9 mouse cellular contexts compared by ENCODE assay signal in genomic region chr2:132211995-132212656, GRCm38 (mm10). TPM values are rescaled to one million over a fixed set of nuclear protein-coding genes. Genes with fewer than 3 reads are reported as not detected.
DNase-seq lines count a peak whose midpoint lies in the region; ATAC-seq and TF ChIP-seq lines count a peak whose summit lies in the region.
"Had no signal": no experiment of that assay in that cellular context is flagged by ENCODE, and none has a peak within 500 bp of the region (broad histone marks: within the 10 kb centered on the region; RNA-seq: fewer than 3 reads in every experiment).

No protein-coding gene starts in this region.

- TF ChIP-seq POLR2A in embryonic fibroblast, embryonic 13.5 days (IDR thresholded peaks at IDR 0.05; ENCODE audit: low read depth, low read length) = no peak

- no peak overlapping the region for H3K4me2 ChIP-seq in lung, embryonic 14.5 days
- no peak overlapping the region for H3K4me2 ChIP-seq in hindbrain, embryonic 11.5 days (replicated peaks; ENCODE audit: low read depth, low read length)

- ATAC-seq in lung, embryonic 14.5 days (ENCODE audit: insufficient read depth) = peak; percentile 21; the same call in 1 of the 2 replicates
- no peak for ATAC-seq in hindbrain, embryonic 11.5 days (ENCODE audit: low FRiP score)

- 84% methylated on average over 5 of the region's 5 CpGs for WGBS in lung, embryonic 14.5 days
- WGBS in hindbrain, embryonic 11.5 days = 92% methylated on average over 5 of the region's 5 CpGs
- 89% methylated on average over 5 of the region's 5 CpGs for WGBS in hindbrain, embryonic 10.5 days

- H3K9ac ChIP-seq in lung, embryonic 14.5 days = no peak overlapping the region
- H3K9ac ChIP-seq in hindbrain, embryonic 11.5 days (ENCODE audit: low read depth, low read length) = no peak overlapping the region

- no peaks in the 10 kb centered on the region for H3K9me3 ChIP-seq in lung, embryonic 14.5 days (ENCODE audit: low read depth, low read length)
- no peaks in the 10 kb centered on the region for H3K9me3 ChIP-seq in hindbrain, embryonic 11.5 days (ENCODE audit: control insufficient read depth, low read length)
- H3K9me3 ChIP-seq in hindbrain, embryonic 10.5 days = no peaks in the 10 kb centered on the region

- no peaks in the 10 kb centered on the region for H3K36me3 ChIP-seq in lung, embryonic 14.5 days (ENCODE audit: insufficient read depth)
- no peaks in the 10 kb centered on the region for H3K36me3 ChIP-seq in hindbrain, embryonic 11.5 days (ENCODE audit: control insufficient read depth, insufficient read depth, low read length)
- H3K36me3 ChIP-seq in hindbrain, embryonic 10.5 days = no peaks in the 10 kb centered on the region

- peak overlapping the region; percentile 84 for H3K27ac ChIP-seq in embryonic fibroblast, embryonic 13.5 days (ENCODE audit: insufficient read depth, low read length)
- H3K27ac ChIP-seq in lung, embryonic 14.5 days (ENCODE audit: low read depth) = no peak overlapping the region
- no peak overlapping the region for H3K27ac ChIP-seq in hindbrain, embryonic 11.5 days (ENCODE audit: low read depth, low read length)
- no peak overlapping the region for H3K27ac ChIP-seq in hindbrain, embryonic 10.5 days

- no peak overlapping the region for H3K4me3 ChIP-seq in embryonic fibroblast, embryonic 13.5 days (ENCODE audit: insufficient read depth, low read length)
- H3K4me3 ChIP-seq in lung, embryonic 14.5 days (ENCODE audit: low read depth, low read length) = no peak overlapping the region
- no peak overlapping the region for H3K4me3 ChIP-seq in hindbrain, embryonic 11.5 days (ENCODE audit: low read depth, low read length)
- H3K4me3 ChIP-seq in hindbrain, embryonic 10.5 days = no peak overlapping the region

- H3K4me1 ChIP-seq in embryonic fibroblast, embryonic 13.5 days (ENCODE audit: control insufficient read depth, insufficient read depth, low read length) = peaks cover 3% of the 10 kb centered on the region; the same call in 1 of the 2 replicates
- no peaks in the 10 kb centered on the region for H3K4me1 ChIP-seq in lung, embryonic 14.5 days (ENCODE audit: insufficient read depth)
- H3K4me1 ChIP-seq in hindbrain, embryonic 11.5 days (replicated peaks; ENCODE audit: control insufficient read depth, insufficient read depth, low read length) = no peaks in the 10 kb centered on the region
- no peaks in the 10 kb centered on the region for H3K4me1 ChIP-seq in hindbrain, embryonic 10.5 days (replicated peaks)

- no peak for TF ChIP-seq CTCF in embryonic fibroblast, embryonic 13.5 days (IDR thresholded peaks at IDR 0.05; ENCODE audit: borderline replicate concordance, insufficient read depth, low read length)
- no peak for TF ChIP-seq CTCF in lung, embryonic 14.5 days (IDR thresholded peaks at IDR 0.05; ENCODE audit: low read depth)

- H3K27me3 ChIP-seq in lung, embryonic 14.5 days (ENCODE audit: insufficient read depth, low read length) = no peaks in the 10 kb centered on the region
- no peaks in the 10 kb centered on the region for H3K27me3 ChIP-seq in hindbrain, embryonic 11.5 days (ENCODE audit: control insufficient read depth, insufficient read depth, low read length)
- H3K27me3 ChIP-seq in hindbrain, embryonic 10.5 days (ENCODE audit: insufficient read depth, poor library complexity, severe bottlenecking) = no peaks in the 10 kb centered on the region

- peak; percentile 59 for DNase-seq in urinary bladder, postnatal 14 days (ENCODE audit: low spot score)
- no peak for DNase-seq in urinary bladder, postnatal 4 days (ENCODE audit: low spot score in 2 of 2)
- no peak for DNase-seq in lung, embryonic 14.5 days
- DNase-seq in embryo, embryonic 10 days (ENCODE audit: low spot score) = no peak
- DNase-seq in hindbrain, embryonic 11.5 days (ENCODE audit: low spot score) = no peak
- no peak for DNase-seq in hindbrain, embryonic 10.5 days (ENCODE audit: low spot score)
- DNase-seq: kidney, postnatal 4 days; retina, postnatal 1 day had no signal

RNA-seq across cellular contexts. Expression of gene Tmem230, which starts 35.5 kb away (rescaled TPM):
- polyA plus RNA-seq in embryonic fibroblast, embryonic 13.5 days (2011; ENCODE audit: insufficient read length, low read depth, missing spikeins) = 31.5 and 32.8 TPM in 2 replicates
- 36.7 and 39.9 TPM in 2 replicates for polyA plus RNA-seq in lung, embryonic 14.5 days (2014; fragmentation: Nextera tagmentation; extraction: Ambion mirVana)
- 58.1 and 66.1 TPM in 2 replicates for polyA plus RNA-seq in hindbrain, embryonic 11.5 days (2014; fragmentation: Nextera tagmentation; extraction: Ambion mirVana)
- 43.7 and 52.6 TPM in 2 replicates for polyA plus RNA-seq in hindbrain, embryonic 10.5 days (2016; fragmentation: Nextera tagmentation; extraction: Ambion mirVana)

RNA-seq across cellular contexts. Expression of gene Pcna, which starts 41.0 kb away (rescaled TPM):
- 148 and 203 TPM in 2 replicates for polyA plus RNA-seq in embryonic fibroblast, embryonic 13.5 days (2011; ENCODE audit: insufficient read length, low read depth, missing spikeins)
- 335 and 339 TPM in 2 replicates for polyA plus RNA-seq in lung, embryonic 14.5 days (2014; fragmentation: Nextera tagmentation; extraction: Ambion mirVana)
- 314 and 333 TPM in 2 replicates for polyA plus RNA-seq in hindbrain, embryonic 11.5 days (2014; fragmentation: Nextera tagmentation; extraction: Ambion mirVana)
- polyA plus RNA-seq in hindbrain, embryonic 10.5 days (2016; fragmentation: Nextera tagmentation; extraction: Ambion mirVana) = 311 and 400 TPM in 2 replicates

RNA-seq across cellular contexts. Expression of gene Cds2, which starts 50.8 kb away (rescaled TPM):
- polyA plus RNA-seq in embryonic fibroblast, embryonic 13.5 days (2011; ENCODE audit: insufficient read length, low read depth, missing spikeins) = 52.2 and 53.5 TPM in 2 replicates
- 17.1 and 20.7 TPM in 2 replicates for polyA plus RNA-seq in lung, embryonic 14.5 days (2014; fragmentation: Nextera tagmentation; extraction: Ambion mirVana)
- polyA plus RNA-seq in hindbrain, embryonic 11.5 days (2014; fragmentation: Nextera tagmentation; extraction: Ambion mirVana) = 33.5 and 34.5 TPM in 2 replicates
- polyA plus RNA-seq in hindbrain, embryonic 10.5 days (2016; fragmentation: Nextera tagmentation; extraction: Ambion mirVana) = 27.9 and 31.3 TPM in 2 replicates
